Mouse (Mus musculus) lung, embryonic 16.5 days (tissue): ENCODE data around the gene Cd24a. TPM values are rescaled to one million over a fixed set of nuclear protein-coding genes. Genes with fewer than 3 reads are reported as not detected.

Experiments
- ATAC-seq: fragments of 200-750 bp; cut with Nextera tagmentation; 2 replicates; pipeline ENCODE4 v1.8.0; 2017; ENCODE audit warnings: low read depth, mild to moderate bottlenecking, moderate library complexity
- H3K27ac ChIP-seq: fragments of 300-500 bp; sonication (generic); 2 replicates; pipeline ENCODE4 v1.5.1; 2014; ENCODE audit warnings: mild to moderate bottlenecking, control low read depth, low read length
- H3K27me3 ChIP-seq: fragments of 300-500 bp; sonication (generic); 2 replicates; pipeline ENCODE4 v1.6.1; 2014; ENCODE audit warnings: low read depth, low read length, mixed read lengths; ENCODE audit not compliant: control insufficient read depth, insufficient read depth
- H3K36me3 ChIP-seq: fragments of 300-500 bp; sonication (generic); 2 replicates; pipeline ENCODE4 v1.6.1; 2014; ENCODE audit warnings: low read length; ENCODE audit not compliant: control insufficient read depth, insufficient read depth
- H3K4me1 ChIP-seq: fragments of 300-500 bp; sonication (generic); replicated peaks from 2 replicates; pipeline ENCODE4 v1.6.1; 2014; ENCODE audit warnings: low read length, mixed read lengths; ENCODE audit not compliant: control insufficient read depth, insufficient read depth
- H3K4me2 ChIP-seq: fragments of 300-500 bp; sonication (generic); 2 replicates; pipeline ENCODE4 v1.6.1; 2014; ENCODE audit warnings: low read depth, low read length, control low read depth
- H3K4me3 ChIP-seq: fragments of 300-500 bp; sonication (generic); 2 replicates; pipeline ENCODE4 v1.5.1; 2014; ENCODE audit warnings: mild to moderate bottlenecking, low read length, control low read depth
- H3K9ac ChIP-seq: fragments of 300-500 bp; sonication (generic); 2 replicates; pipeline ENCODE4 v1.6.1; 2014; ENCODE audit warnings: low read length, control low read depth
- H3K9me3 ChIP-seq: fragments of 300-500 bp; sonication (generic); 2 replicates; pipeline ENCODE4 v1.6.1; 2016; ENCODE audit warnings: low read length; ENCODE audit not compliant: control insufficient read depth
- whole genome bisulfite sequencing: fragments of 180-500 bp; shearing (Covaris S2); extraction: QIAGEN DNeasy Blood & Tissue Kit; methylation state at CpG from one replicate; pipeline ENCODE4 v1.1.7; 2014; 5-methylcytosine and 5-hydroxymethylcytosine counted together
- polyA plus RNA-seq: library from polyadenylated mRNA; unstranded; fragments of >200 nt; fragmentation: Nextera tagmentation; extraction: Ambion mirVana; gene quantifications from 2 replicates; pipeline ENCODE4 v1.2.1, GENCODE M21; 2015

Cd24a gene
- polyA plus RNA-seq, 1 experiment from 2014 or later = 192 TPM

- no peaks in the 10 kb centered on the region for H3K36me3 ChIP-seq
- no peak overlapping the region for H3K9ac ChIP-seq
- peaks cover 4% of the 10 kb centered on the region; the same call in 1 of the 2 replicates for H3K4me1 ChIP-seq
- H3K27me3 ChIP-seq = no peaks in the 10 kb centered on the region
- 0 out of 2 replicates have a peak overlapping the region, but pooled peaks have one; percentile 9 for H3K27ac ChIP-seq
- no peak overlapping the region for H3K4me2 ChIP-seq
- no peak overlapping the region for H3K4me3 ChIP-seq
- H3K9me3 ChIP-seq = no peaks in the 10 kb centered on the region
- ATAC-seq = peak; percentile 86
These were observed 51.8 kb downstream of the Cd24a start for GRCm38 (mm10) chr10:43629857-43630256.

GRCm38 (mm10) chr10:43630634-43631033, 52.5 kb downstream of the Cd24a start:
- H3K27ac ChIP-seq = no peak overlapping the region
- H3K36me3 ChIP-seq = no peaks in the 10 kb centered on the region
- peak; percentile 27; the same call in 1 of the 2 replicates for ATAC-seq
- 62% methylated on average over 4 of the region's 4 CpGs for WGBS
- no peak overlapping the region for H3K4me2 ChIP-seq
- H3K4me3 ChIP-seq = no peak overlapping the region
- H3K27me3 ChIP-seq = no peaks in the 10 kb centered on the region
- peaks cover 4% of the 10 kb centered on the region; the same call in 1 of the 2 replicates for H3K4me1 ChIP-seq
- no peak overlapping the region for H3K9ac ChIP-seq
- no peaks in the 10 kb centered on the region for H3K9me3 ChIP-seq

- H3K9me3 ChIP-seq = no peaks in the 10 kb centered on the region
- no peaks in the 10 kb centered on the region for H3K36me3 ChIP-seq
- no peak overlapping the region for H3K27ac ChIP-seq
- no peak overlapping the region for H3K4me3 ChIP-seq
- H3K27me3 ChIP-seq = no peaks in the 10 kb centered on the region
- no peak overlapping the region for H3K4me2 ChIP-seq
- H3K4me1 ChIP-seq = peaks cover 4% of the 10 kb centered on the region; the same call in 1 of the 2 replicates
- no peak for ATAC-seq
- H3K9ac ChIP-seq = no peak overlapping the region
These were observed 53.0 kb downstream of the Cd24a start for GRCm38 (mm10) chr10:43631049-43631448.

GRCm38 (mm10) chr10:43631639-43632354, 53.7 kb downstream of the Cd24a start:
- Histone ChIP-seq H3K4me1 (peaks cover 4% of the 10 kb centered on the region; the same call in 1 of the 2 replicates), H3K4me3 (no peak overlapping the region), H3K9ac (no peak overlapping the region), H3K4me2 (no peak overlapping the region), H3K36me3 (no peaks in the 10 kb centered on the region), H3K9me3 (no peaks in the 10 kb centered on the region), H3K27ac (no peak overlapping the region), H3K27me3 (no peaks in the 10 kb centered on the region)
- WGBS = 67% methylated on average over 2 of the region's 2 CpGs
- no peak for ATAC-seq

GRCm38 (mm10) chr10:43633117-43633516, 55.0 kb downstream of the Cd24a start:
- H3K4me3 ChIP-seq = no peak overlapping the region
- H3K9me3 ChIP-seq = no peaks in the 10 kb centered on the region
- 80% methylated on average over 4 of the region's 4 CpGs for WGBS
- peaks cover 4% of the 10 kb centered on the region; the same call in 1 of the 2 replicates for H3K4me1 ChIP-seq
- no peak overlapping the region for H3K4me2 ChIP-seq
- no peaks in the 10 kb centered on the region for H3K27me3 ChIP-seq
- no peaks in the 10 kb centered on the region for H3K36me3 ChIP-seq
- no peak overlapping the region for H3K9ac ChIP-seq
- H3K27ac ChIP-seq = no peak overlapping the region
- ATAC-seq = no peak

Other genes with a start within 250 kb of the Cd24a start
- 1.7 and 2.3 TPM in 2 replicates for gene Bend3, start 99.5 kb upstream of the Cd24a start, polyA plus RNA-seq
- gene Gm9803, start 54.2 kb upstream of the Cd24a start, polyA plus RNA-seq = 12.5 and 25.4 TPM in 2 replicates
- 44.3 and 49.2 TPM in 2 replicates for gene 1700021F05Rik, start 37.3 kb upstream of the Cd24a start, polyA plus RNA-seq